Mouse (Mus musculus): Measurements from ENCODE around the gene Pbx2.

Gene Pbx2

DNA sequence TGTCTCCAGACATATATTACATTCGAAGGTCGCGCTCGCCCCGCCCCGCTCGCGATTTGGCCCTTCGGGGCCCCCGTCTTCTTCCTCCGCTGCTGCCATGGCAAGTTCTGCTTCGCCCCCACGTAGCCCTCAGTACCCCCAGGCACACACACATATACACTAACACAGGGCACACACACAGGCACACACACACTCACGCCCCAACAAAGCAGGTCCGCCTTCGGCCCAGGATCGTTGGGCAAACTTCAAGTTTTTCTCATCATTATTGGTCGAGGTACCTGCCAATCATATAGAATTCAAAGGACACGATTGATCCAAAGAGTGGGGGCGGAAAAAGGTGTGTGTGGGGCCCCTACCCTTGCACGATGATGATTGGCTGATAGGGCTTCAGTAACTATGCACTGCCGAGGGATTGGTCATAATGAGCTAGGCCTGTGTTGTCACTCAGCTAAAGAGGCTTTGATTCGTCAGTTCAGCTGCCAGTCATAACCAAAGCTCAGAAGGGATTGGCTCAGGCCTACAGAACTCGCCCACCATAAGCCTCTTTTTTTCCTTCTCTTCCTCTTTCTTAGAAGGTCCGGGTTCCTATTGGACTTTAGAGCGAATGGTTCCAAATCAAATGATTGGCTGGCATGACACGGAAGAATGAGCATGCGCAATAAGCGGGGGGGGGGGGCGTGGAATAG is 12.5 kb downstream of the Pbx2 start, which contains the start of gene Rnf5:
Gene Rnf5 (minus strand): TSS at position 316 of the 686 bp plus-strand sequence.
- DNase-seq (ENCODE audit: low read depth) = peak; percentile 100

DNA sequence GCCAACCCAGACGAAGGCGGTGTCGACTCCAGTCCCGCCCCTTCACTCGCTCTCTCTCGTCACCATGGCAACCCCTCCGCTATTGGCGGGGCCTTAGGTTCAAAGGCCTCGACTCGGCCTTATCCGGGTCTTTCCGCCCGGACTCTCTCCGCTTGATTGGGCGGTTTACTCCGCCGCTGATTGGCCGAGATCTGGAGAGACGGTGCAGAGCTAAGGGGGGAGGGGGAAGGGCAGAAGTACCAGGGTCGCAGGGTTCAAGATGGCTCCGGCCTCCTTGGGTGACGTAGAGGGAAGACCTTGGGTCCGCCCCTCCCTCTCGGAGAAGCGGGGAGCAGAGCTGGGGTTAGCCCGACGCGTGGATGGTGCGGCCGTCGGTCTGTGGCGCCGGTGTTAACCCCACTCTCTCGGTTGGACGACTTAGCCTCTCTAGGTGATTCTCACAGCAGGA is 13.0 kb downstream of the Pbx2 start, which contains the start of gene Agpat1:
Gene Agpat1 (plus strand): TSS at position 202 of the 448 bp plus-strand sequence.
- peak; percentile 100 for DNase-seq (ENCODE audit: low read depth)

DNA sequence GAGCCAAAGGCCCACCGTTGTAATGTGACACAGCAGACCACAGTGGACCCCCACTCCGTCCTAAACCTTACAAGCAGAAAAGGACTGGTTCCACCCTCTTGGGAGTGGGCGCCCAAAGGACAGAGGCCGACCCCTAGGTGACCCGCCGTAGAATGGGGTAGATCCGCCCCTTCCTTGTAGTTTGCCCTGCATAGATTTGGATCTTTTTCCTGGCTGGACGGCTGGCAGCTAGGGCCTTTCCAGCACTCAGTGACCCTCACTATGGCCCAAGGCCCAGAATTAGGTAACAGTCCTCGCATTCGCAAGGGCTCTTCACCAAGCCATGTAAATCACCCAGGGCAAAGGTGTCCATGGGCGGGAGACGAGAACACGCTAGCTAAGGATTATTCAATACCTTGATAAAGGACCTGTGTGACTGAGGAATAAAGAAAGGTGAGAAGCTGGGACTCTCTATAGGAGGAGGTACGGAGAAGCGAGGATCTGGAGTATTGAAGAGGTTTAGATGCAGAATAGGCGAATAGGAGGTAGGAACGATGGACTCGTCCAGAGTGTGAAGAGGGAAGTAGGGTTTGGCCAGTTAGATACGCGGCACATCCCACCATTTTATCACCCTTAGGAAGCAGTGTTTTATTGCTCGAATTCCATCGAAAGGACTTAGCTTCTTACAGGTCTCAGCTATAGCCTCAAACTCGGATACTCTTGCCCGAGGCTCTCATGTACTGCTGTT is 13.6 kb downstream of the Pbx2 start:
- peak; percentile 59 for DNase-seq (ENCODE audit: low read depth)

DNA sequence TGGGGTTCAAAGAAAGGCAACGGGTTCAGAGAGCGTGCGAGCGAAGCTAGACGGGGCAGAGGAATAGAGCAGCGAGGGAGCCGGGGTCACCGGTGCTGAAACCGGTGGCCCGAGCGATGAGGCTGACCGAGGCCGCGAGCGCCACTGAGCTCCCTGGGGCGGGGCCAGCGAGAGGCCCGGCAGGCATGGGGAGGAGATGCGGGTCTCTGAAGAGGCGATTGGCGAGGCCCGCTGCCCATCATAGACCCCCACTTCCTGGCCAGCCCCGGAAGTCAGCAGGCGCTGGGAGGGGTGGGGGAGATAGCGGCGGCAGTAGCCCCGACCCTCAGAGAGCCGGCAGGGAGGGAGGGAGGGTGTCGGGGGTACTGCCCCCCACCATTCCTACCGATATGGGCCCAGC is 14.5 kb downstream of the Pbx2 start:
- DNase-seq (ENCODE audit: low read depth) = peak; percentile 96

DNA sequence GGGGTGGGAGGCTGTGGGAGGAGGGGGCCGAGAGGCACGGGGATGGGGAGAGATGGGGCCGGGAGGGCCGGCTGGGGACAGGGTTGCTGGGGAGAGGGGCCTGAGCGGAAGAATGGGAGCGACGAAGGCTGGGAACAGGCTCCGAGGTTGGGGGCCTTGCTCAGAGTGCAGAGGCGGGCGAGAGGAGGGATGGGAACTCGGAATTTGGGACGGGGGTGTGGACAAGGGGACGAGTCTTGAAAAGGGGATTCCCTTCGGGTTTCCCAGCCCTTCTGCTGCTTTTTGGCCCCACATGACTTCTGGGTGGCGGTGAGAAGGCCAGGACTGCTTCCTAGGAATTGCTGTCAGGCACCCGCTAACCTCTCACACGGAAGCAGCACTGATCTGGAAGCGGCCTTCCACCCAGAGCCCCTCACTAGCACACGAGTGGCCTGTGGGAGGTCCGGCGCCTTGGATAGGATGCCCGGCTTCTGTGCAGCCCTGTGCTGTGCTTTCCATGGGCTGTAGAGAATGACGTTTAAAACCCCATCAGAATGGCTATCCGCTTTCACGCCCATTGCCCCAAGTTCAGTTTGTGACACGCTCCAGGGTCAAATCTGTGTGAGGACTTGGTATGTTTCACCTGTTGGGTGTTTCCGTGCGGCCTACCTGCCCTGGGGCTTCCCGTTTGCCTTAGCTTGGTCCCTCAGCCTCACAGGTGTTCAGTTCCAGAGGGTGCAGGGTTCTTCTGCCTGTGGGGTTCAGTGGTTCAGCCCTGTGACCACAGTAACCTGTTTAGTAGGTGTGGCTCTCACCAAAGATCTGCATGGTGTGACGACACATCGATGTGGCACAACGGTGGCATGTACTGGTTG is 15.3 kb downstream of the Pbx2 start:
- peak; percentile 68 for DNase-seq (ENCODE audit: low read depth)

DNA sequence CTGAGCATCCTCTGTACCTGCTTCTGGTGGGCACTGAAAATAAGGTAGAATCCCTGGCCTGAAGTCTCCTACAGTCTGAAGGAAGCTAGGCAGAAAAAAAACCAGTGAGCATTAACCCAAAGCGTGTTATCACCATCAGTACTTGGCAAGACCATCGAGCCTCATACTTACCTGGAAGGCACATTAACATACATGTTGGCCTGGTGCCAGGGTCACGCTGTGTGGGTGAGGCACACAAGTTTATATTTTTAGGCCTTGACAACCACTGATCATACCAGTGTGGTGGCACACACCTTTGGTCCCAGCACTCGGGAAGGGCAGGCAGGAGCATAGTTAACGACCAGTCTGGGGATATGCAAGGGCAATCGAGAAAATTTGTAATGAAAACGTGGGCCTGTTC is 16.9 kb downstream of the Pbx2 start:
- DNase-seq (ENCODE audit: low read depth) = no peak

DNA sequence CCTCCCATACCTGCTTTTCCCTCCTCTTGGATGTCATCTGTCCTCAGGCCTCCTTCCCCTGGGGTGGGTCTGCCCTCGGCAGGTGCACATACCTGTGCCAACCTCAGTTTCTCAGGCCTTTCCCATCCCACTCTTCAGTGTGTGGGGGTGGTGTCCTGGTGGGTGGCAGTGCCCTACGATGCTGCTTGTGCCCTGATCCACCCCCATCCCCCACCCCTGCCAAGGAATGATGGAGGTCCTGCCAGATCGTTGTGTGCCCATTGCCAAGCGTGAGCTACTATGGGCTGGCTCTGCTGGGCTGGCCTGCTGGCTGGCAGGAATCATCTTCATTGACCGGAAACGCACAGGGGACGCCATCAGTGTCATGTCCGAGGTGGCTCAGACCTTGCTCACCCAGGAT is 20.0 kb downstream of the Pbx2 start:
- no peak for DNase-seq (ENCODE audit: low read depth)

DNA sequence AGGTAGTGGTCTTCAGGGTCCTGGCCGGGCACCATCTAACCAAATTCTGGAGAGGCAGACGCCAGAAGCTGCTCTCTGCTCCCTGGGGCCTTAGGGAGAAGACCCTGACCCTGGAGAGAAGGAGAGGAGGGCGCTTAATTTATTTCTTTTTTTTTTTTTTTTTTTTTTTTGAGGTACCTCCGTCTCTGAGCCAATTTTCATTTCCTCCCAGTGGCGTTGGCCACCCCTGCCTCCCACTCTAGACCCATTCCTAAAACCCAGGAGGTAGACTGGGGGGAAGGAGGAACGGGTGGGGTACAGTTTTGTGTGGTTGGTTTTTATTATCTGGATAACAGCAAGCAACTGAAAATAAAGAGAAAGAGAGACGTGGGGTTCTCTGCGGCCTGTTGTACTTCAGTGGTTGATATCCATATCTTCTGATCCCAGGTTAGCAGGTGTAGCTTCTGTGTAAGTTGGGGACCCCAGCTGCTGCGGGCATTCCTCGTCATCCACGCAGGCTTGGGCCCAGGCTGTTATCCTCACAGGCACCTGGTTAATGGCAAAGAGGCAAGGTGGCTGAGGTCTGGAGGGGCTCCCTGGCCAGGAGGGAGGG is 22.1 kb downstream of the Pbx2 start:
- DNase-seq (ENCODE audit: low read depth) = no peak

DNA sequence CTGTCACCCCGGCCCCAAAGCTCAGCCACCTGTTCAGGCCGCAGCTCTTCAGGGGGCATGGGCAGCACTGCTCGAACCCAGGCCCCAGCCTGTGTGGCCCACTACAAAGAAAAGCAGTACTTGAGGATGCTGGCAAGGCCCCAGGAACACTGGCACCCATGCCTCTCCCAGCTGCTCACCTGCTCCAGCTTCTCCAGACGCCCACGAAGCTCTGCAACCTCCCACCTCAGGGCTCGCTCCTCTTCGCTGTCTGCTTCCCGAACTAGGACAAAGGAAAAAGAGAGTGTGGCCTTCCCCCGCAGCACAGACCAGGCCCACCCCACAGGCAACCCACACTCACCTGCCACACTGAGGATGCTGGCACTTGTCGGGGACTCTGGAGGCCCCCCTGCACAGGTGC is 22.8 kb downstream of the Pbx2 start:
- DNase-seq (ENCODE audit: low read depth) = no peak

DNA sequence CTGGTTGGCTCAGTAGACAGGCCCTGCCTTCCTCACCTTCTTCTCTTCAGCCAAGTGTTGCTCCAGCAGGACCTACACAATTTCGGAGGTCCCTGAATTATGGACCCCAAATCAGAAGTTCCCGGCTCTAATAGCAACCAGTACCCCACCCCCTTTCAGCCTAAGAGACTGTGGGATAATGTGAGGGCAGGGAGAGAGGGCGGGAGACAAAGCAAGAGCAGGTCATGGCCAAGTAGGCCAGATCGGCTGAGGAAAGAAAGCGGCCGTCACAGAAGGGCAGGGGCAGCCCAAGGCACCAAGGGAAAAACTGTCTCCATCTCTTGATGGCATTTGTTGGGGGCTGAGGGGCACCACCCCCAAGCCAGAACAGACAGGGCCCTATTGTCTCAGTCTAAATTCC is 24.8 kb downstream of the Pbx2 start, which contains the start of gene Egfl8:
Gene Egfl8 (minus strand): TSS at position 101 of the 400 bp plus-strand sequence.
- DNase-seq (ENCODE audit: low read depth) = no peak

DNA sequence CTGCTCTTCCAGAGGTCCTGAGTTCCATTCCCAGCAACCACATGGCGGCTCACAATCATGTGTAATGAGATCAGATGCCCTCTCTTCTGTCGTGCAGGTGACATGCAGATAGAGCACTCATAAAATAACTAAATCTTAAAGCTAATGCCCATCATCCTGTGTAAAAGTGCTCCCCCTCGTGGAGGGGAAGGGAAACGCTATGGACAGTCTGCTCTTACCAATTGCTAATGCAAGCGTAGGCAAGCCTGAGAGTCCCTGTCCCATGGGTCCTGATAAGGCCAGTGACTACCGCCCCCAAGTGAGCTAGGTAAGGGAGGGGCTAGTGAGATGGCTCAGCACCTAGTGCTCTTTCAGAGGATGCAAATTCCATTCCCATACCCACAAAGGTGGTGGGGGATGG is 27.9 kb downstream of the Pbx2 start:
- peak; percentile 92 for DNase-seq (ENCODE audit: low read depth)

DNA sequence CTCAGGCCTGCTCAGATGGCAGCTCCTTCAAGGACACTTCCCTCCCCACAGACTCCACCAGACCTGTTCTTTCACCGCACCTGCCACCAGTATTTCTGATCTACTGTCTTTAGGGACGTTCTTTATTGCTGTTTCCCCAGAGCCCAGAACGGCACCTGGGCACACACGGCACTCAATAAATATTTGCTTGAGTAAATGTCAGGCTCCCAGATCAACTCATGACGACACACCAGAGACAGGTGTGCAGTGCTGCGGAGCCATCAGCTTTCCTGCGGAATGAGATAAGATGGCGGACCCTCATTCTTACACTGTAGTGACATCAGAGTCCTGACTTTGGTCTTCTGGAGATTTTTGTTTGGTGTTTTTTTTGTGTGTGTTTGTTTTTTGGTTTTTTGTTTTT is 29.9 kb downstream of the Pbx2 start:
- no peak for DNase-seq (ENCODE audit: low read depth)

DNA sequence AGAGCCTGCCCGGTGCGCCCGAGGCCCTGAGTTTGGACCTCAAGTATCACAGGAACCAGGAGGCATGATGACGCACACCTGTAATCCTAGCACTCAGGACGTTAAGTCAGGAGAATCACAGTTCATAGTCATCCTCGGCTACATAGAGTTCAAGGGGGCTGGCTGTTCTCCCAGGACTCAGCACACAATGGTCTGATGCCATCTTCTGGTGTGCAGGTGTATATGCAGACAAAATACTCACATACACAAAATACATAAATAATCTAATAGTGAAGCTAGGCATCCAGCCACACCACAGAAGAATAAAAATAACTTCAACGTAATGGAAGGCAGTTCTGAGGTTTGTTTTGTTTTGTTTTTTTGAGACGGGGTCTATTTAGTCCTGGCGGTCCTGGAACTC is 32.1 kb downstream of the Pbx2 start:
- no peak for DNase-seq (ENCODE audit: low read depth)

DNA sequence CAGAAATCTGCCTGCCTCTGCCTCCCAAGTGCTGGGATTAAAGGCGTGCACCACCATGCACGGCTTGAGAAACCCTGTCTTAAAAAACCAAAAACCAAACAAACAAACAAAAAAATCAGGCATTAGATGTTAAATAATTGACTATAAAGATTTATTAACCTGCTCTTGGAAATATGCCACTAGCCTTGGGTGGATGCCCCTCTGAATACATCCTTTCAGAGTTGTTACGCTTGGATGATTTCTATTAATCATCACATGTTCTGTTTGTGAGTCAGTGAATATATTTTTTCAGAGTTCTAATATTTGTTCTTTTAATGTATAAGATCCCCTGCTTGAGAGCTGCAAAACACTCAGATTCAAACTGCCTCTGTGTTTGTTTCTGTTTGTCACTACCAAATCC is 33.9 kb downstream of the Pbx2 start:
- DNase-seq (ENCODE audit: low read depth) = no peak

DNA sequence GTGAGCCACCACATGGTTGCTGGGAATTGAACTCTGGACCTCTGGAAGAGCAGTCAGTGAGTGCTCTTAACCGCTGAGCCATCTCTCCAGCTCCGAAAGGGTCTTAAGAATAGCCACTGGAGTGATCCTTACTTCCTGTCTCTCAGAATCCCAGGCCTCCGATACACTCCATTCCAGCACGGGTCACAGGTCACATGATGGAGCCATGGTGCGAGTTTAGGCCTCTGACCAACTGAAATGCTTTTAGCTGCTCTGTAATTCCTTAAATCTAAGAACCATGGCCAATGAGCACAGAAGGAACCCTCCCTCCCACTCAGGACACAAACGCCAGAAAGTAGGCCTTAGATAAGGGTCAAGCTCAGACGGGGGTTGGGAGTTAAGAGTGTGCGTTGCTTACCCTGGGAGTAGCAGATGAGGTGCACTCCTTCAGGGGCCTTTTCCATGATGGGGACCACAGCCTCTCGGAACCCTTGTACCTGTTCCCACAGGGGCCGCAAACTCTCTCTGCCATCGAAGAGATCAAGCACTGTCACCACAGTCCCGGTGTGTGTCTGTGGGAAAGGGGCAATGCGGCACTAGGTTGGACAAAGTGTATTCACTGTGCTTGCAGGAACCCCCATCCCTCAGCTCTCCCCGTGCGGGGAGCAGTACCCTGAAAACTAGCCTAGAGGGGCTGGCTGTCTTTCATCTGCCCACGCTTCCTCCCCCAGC is 35.2 kb downstream of the Pbx2 start:
- DNase-seq (ENCODE audit: low read depth) = no peak

DNA sequence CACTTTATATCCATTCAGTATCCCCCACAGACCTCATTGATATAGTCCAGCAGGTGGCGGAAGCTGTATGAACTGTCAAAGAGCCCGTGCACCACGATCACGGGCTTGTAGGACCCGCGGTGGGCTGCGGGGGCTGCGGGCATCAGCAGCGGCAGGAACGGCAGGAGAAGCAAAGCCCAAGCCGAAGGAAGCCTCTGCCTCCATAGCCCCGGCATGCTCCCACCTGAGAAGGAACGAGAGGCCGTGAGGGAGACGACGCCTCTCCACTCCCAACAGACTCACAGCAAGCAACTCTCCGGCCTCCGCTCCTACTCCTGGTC is 35.7 kb downstream of the Pbx2 start:
- peak; percentile 71 for DNase-seq (ENCODE audit: low read depth)

DNA sequence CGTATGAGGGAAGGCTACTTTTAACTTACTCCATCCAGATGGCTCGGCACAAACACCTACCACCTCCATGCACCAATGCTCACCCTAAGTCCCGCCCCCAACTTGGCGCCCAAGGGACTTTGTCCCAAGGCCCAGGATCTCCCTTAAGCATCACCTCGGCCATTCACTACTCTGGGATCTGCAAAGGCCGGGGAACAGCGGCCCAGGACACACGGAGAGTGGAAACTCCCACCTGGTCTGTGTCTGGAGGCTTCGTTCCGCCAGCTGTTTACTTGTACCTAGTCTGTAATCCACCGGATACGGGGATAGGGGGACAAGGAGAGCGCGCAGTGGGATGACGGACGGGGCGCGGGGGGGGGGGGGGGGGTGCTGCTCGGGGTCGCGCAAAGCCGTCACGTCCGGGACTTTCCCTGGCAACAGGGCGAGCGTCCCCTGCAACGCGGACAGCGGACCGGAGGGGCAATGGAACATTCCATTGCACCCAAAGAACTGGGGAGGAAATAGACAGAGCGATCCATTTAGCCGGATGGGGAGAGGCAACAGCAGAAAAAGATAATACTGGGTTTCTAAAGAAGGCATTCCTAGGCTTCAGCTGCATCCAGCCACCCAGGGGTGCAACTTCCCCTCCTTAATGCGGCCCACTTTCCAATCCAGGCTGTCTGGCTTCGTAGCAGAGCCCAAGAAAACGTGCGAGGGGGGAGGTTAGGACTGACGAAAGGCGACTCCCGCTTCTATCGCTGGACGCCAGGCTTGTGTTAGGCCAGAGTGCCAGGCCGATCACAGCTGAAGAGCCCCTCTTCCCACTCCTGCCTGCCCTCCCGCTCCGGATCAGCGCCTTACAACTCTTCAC is 36.3 kb downstream of the Pbx2 start:
- DNase-seq (ENCODE audit: low read depth) = peak; percentile 86

DNA sequence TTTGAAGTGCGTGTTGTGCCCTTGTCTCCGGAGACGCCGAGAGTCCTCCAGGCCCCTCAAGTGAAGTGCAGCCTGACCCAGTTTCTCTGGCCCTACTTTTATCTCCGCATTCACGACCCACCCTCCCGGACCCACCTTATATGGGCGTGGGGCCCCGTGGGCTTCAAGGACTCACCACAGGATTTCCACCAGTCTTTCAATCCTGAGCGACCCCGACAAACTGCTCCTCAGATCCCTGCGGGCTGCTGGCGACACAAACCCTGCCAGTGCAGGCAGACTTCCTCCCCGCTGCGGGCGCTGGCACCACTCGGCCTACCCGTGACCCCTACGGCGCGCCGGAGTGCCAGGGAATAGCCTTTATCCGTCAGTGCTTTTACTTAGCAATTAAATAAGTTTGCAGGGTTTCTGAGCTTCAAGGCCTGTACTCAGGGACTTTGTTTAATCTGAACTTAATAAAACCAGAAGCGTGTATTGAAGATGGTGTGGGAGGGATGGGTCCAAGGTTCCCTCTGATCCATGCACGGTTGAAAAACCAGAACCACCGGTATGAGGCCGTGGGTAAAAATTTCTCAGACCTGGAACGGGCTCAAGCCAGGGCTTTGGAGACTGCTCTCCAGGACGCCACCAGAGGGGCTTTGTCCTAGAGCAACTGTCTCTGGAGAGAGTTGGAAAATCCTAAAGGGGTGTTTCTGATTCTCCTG is 37.0 kb downstream of the Pbx2 start, which contains the start of gene Ppt2:
Gene Ppt2 (minus strand): TSS at position 568 of the 701 bp plus-strand sequence.
- peak; percentile 62 for DNase-seq (ENCODE audit: low read depth)

DNA sequence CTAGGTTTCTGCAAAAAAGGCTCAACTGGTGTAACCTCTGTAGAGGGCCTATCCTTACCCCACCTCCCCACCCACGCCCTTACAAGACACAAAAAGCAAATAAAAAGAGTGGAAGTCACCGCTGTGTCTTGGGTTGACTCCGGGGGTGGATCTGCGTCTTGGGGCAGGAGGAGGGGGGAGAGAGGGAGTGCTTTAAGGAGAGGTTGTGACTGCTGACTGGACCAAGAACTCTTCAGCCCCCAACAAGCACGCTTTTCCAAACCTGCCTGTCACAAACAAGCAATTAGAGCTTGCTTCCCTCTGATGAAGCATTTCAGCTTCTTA is 37.5 kb downstream of the Pbx2 start:
- DNase-seq (ENCODE audit: low read depth) = no peak

DNA sequence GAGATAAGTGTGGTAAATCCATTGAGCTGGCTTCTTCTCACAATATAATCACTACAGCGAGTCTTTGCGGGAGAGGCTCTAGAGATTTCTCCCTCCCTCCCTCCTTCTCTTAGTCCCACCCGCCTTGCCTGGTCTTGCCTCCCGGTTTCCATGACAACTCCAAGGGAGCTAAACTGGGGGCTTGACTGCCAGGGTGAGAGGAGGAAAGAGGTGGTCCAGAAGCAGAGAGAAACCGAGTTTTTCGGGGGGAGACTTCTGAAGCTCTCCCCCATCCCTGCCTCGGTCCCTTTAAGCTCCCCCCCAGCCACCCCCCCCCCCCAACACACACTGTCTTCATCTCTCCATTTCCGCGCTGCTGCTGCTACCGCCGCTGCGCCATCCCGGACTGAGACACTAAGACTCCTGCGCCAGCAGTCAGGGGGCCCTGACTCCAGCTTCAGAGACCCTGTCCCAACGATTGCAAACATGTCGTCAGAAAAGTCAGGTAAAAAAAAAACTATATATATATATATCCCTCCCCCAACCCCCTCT is 38.2 kb downstream of the Pbx2 start, which contains the start of gene Prrt1:
Gene Prrt1 (plus strand): TSS at position 313 of the 531 bp plus-strand sequence.
- peak; percentile 37 for DNase-seq (ENCODE audit: low read depth)
